Mouse (Mus musculus) liver, embryonic 14.5 days (tissue): ENCODE measurements around the gene G430095P16Rik. TPM values are rescaled to one million over a fixed set of nuclear protein-coding genes. Genes with fewer than 3 reads are reported as not detected.

Experiments used
- ATAC-seq: fragments of 200-750 bp; cut with Nextera tagmentation; 2 replicates; pipeline ENCODE4 v1.8.0; 2017; ENCODE audit warnings: moderate number of reproducible peaks, mild to moderate bottlenecking, moderate library complexity; ENCODE audit not compliant: insufficient read depth
- DNase-seq, 3 experiments: peaks; one replicate each; pipeline ENCODE4 v3.0.0-alpha.2; 2012 to 2013; ENCODE audit warnings: low read depth in 3 of 3, low spot score in 3 of 3
- H3K27ac ChIP-seq: fragments of 300-500 bp; sonication (generic); 2 replicates; pipeline ENCODE4 v1.5.1; 2014; ENCODE audit warnings: moderate library complexity, mild to moderate bottlenecking, control low read depth, inconsistent platforms
- H3K27me3 ChIP-seq: fragments of 300-500 bp; sonication (generic); 2 replicates; pipeline ENCODE4 v1.6.1; 2014; ENCODE audit warnings: mild to moderate bottlenecking, low read length, moderate library complexity; ENCODE audit not compliant: control insufficient read depth, insufficient read depth
- H3K36me3 ChIP-seq: fragments of 300-500 bp; sonication (generic); replicated peaks from 2 replicates; pipeline ENCODE4 v1.6.1; 2014; ENCODE audit warnings: low read depth; ENCODE audit not compliant: control insufficient read depth, insufficient read depth
- H3K4me1 ChIP-seq, 2 experiments: fragments of 200-500 bp in 1 of 2; fragments of 300-500 bp in 1 of 2; sonication (generic) in 1 of 2; replicated peaks; 2 replicates each; pipeline ENCODE4 v1.6.1; 2012 to 2014; ENCODE audit warnings: antibody characterized with exemption in 1 of 2, inconsistent platforms in 1 of 2, low read length in 1 of 2; ENCODE audit not compliant: control insufficient read depth in 2 of 2, insufficient read depth in 2 of 2
- H3K4me2 ChIP-seq: fragments of 300-500 bp; sonication (generic); 2 replicates; pipeline ENCODE4 v1.6.1; 2014; ENCODE audit warnings: low read depth, mild to moderate bottlenecking, control low read depth, moderate library complexity
- H3K4me3 ChIP-seq, 2 experiments: fragments of 200-500 bp in 1 of 2; fragments of 300-500 bp in 1 of 2; sonication (generic) in 1 of 2; 2 replicates each; pipeline ENCODE4 v1.5.1; 2012 to 2014; ENCODE audit warnings: low read depth in 2 of 2, low read length in 2 of 2, mild to moderate bottlenecking in 2 of 2, control low read depth in 1 of 2, inconsistent platforms in 1 of 2, moderate library complexity in 1 of 2; ENCODE audit not compliant: insufficient read depth in 1 of 2
- H3K9ac ChIP-seq: fragments of 300-500 bp; sonication (generic); replicated peaks from 2 replicates; pipeline ENCODE4 v1.6.1; 2014; ENCODE audit warnings: mild to moderate bottlenecking, control low read depth, moderate library complexity
- H3K9me3 ChIP-seq: fragments of 300-500 bp; sonication (generic); 2 replicates; pipeline ENCODE4 v1.6.1; 2016; ENCODE audit warnings: low read length, mixed read lengths; ENCODE audit not compliant: control insufficient read depth
- CTCF ChIP-seq: IDR thresholded peaks from 2 replicates; pipeline ENCODE4 v1.5.1; 2016; ENCODE audit warnings: antibody characterized with exemption, low read depth, control low read depth
- EP300 ChIP-seq: IDR thresholded peaks from 2 replicates; pipeline ENCODE4 v1.6.1; 2016; ENCODE audit warnings: antibody characterized with exemption, low read depth
- WGBS: fragments of 180-500 bp; shearing (Covaris S2); extraction: QIAGEN DNeasy Blood & Tissue Kit; methylation state at CpG from one replicate; pipeline ENCODE4 v1.1.7; 2014; ENCODE audit not compliant: insufficient replicate concordance; 5-methylcytosine and 5-hydroxymethylcytosine counted together
- polyA plus RNA-seq, 2 experiments: library from polyadenylated mRNA; depleted of rRNA in 1 of 2; stranded (reverse) in 1 of 2; unstranded in 1 of 2; fragments of >200 nt; fragmentation: Nextera tagmentation in 1 of 2; extraction: Ambion mirVana in 1 of 2; gene quantifications; 2 replicates each; pipeline versions ENCODE4 v1.2.1 to v1.2.3; 2012 to 2014

Gene G430095P16Rik
- polyA plus RNA-seq, 2 experiments = 10.3 to 11.9 TPM

DNA sequence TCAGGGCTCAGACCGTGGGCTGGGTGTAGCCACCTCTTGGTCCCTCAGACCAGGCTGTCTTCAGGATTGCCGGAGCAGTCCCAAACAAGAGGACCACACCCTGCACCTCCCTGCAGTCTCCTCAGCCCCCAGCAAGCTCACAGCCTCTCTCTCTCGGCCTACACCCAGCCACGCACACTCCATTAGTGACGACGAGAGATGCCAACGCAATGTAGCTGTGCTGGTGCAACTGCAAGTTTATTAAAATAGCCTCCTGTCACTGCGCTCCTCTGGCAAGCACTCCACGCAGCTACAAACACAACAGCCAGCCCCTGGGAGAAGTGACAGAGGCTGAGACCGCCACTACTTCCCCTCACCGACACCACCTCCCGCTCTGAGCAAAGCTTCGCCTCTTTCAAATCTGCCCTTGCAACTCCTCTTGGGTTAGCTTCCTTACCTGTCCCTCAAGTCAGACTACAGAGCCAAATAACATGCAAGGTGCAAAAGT, 52.3 kb downstream of the G430095P16Rik start:
- ATAC-seq (no peak), DNase-seq (no peak)
- Histone ChIP-seq H3K4me1 (0 out of 4 replicates have a peak, but pooled peaks cover 0 to 1% of the 10 kb centered on the region in 2 experiments), H3K36me3 (no peaks in the 10 kb centered on the region), H3K27me3 (peaks cover 86% of the 10 kb centered on the region), H3K27ac (no peak overlapping the region), H3K9ac (no peak overlapping the region), H3K9me3 (no peaks in the 10 kb centered on the region), H3K4me3 (no peak overlapping the region), H3K4me2 (no peak overlapping the region)
- WGBS = 9% methylated on average over 13 of the region's 13 CpGs
- TF ChIP-seq CTCF = no peak
- TF ChIP-seq EP300 = no peak

DNA sequence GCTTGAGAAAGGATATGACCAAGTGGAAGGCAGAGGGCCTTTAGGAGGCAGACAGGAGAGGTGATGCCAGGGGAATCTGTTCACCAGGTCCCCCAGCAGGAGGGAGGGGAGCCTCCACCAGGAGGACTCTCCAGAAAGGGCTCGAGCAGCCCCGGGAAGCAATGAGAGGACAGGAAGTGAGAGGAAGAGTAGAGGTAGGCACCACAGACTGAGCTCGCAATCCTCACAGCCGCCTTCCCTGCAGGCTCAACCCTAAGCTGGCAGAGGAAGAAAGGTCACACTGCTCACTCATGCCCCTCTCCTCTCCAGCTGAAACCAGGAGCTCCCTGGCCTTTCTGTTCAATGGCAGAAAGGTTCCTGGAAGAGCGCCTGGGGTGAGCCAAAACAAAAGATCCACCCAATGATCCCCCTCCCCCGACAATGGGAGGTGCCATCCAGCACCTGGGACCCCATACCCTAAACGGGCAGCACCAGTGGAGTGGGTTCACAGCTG, 52.9 kb downstream of the G430095P16Rik start:
- Histone ChIP-seq H3K27me3 (peaks cover 92% of the 10 kb centered on the region), H3K9ac (no peak overlapping the region), H3K4me2 (no peak overlapping the region), H3K9me3 (no peaks in the 10 kb centered on the region), H3K4me3 (no peak overlapping the region), H3K4me1 (0 out of 4 replicates have a peak, but pooled peaks cover 0 to 1% of the 10 kb centered on the region in 2 experiments), H3K27ac (no peak overlapping the region), H3K36me3 (no peaks in the 10 kb centered on the region)
- TF ChIP-seq EP300 = no peak
- TF ChIP-seq CTCF = no peak
- DNase-seq (no peak), ATAC-seq (no peak)
- WGBS = 13% methylated on average over 7 of the region's 7 CpGs

Other genes starting within 250 kb of the G430095P16Rik start
- gene Ier2, start 60.2 kb upstream of the G430095P16Rik start, polyA plus RNA-seq (2012; rRNA removed) = 6.2 and 8.4 TPM in 2 replicates
- 12.6 and 15.0 TPM in 2 replicates for gene Ier2, start 60.2 kb upstream of the G430095P16Rik start, polyA plus RNA-seq (2014; fragmentation: Nextera tagmentation; extraction: Ambion mirVana)
- gene Trmt1, start 36.7 kb upstream of the G430095P16Rik start, polyA plus RNA-seq (2012; rRNA removed) = 37.5 and 37.6 TPM in 2 replicates
- 27.4 and 34.1 TPM in 2 replicates for gene Trmt1, start 36.7 kb upstream of the G430095P16Rik start, polyA plus RNA-seq (2014; fragmentation: Nextera tagmentation; extraction: Ambion mirVana)
- 19.0 and 21.2 TPM in 2 replicates for gene Nacc1, start 35.1 kb upstream of the G430095P16Rik start, polyA plus RNA-seq (2012; rRNA removed)
- gene Nacc1, start 35.1 kb upstream of the G430095P16Rik start, polyA plus RNA-seq (2014; fragmentation: Nextera tagmentation; extraction: Ambion mirVana) = 6.3 and 7.6 TPM in 2 replicates
- gene Lyl1, start 21.6 kb upstream of the G430095P16Rik start, polyA plus RNA-seq (2012; rRNA removed) = 45.4 and 46.2 TPM in 2 replicates
- 55.6 and 57.7 TPM in 2 replicates for gene Lyl1, start 21.6 kb upstream of the G430095P16Rik start, polyA plus RNA-seq (2014; fragmentation: Nextera tagmentation; extraction: Ambion mirVana)
- gene Nfix, start 77.3 kb downstream of the G430095P16Rik start, polyA plus RNA-seq (2012; rRNA removed) = 1.2 and 1.4 TPM in 2 replicates
- 2.5 and 3.1 TPM in 2 replicates for gene Nfix, start 77.3 kb downstream of the G430095P16Rik start, polyA plus RNA-seq (2014; fragmentation: Nextera tagmentation; extraction: Ambion mirVana)
- gene Dand5, start 99.8 kb downstream of the G430095P16Rik start, polyA plus RNA-seq (2012; rRNA removed) = 1.9 TPM in 2 replicates
- 2.5 and 2.7 TPM in 2 replicates for gene Dand5, start 99.8 kb downstream of the G430095P16Rik start, polyA plus RNA-seq (2014; fragmentation: Nextera tagmentation; extraction: Ambion mirVana)
- gene Gadd45gip1, start 108.5 kb downstream of the G430095P16Rik start, polyA plus RNA-seq (2012; rRNA removed) = 24.4 and 31.0 TPM in 2 replicates
- 50.2 and 55.7 TPM in 2 replicates for gene Gadd45gip1, start 108.5 kb downstream of the G430095P16Rik start, polyA plus RNA-seq (2014; fragmentation: Nextera tagmentation; extraction: Ambion mirVana)
- gene Rad23a, start 117.7 kb downstream of the G430095P16Rik start, polyA plus RNA-seq (2012; rRNA removed) = 139 and 184 TPM in 2 replicates
- 258 and 279 TPM in 2 replicates for gene Rad23a, start 117.7 kb downstream of the G430095P16Rik start, polyA plus RNA-seq (2014; fragmentation: Nextera tagmentation; extraction: Ambion mirVana)
- gene Calr, start 123.9 kb downstream of the G430095P16Rik start, polyA plus RNA-seq (2012; rRNA removed) = 144 and 262 TPM in 2 replicates
- gene Calr, start 123.9 kb downstream of the G430095P16Rik start, polyA plus RNA-seq (2014; fragmentation: Nextera tagmentation; extraction: Ambion mirVana) = 348 and 351 TPM in 2 replicates
- 53.5 and 54.8 TPM in 2 replicates for gene Farsa, start 134.0 kb downstream of the G430095P16Rik start, polyA plus RNA-seq (2012; rRNA removed)
- gene Farsa, start 134.0 kb downstream of the G430095P16Rik start, polyA plus RNA-seq (2014; fragmentation: Nextera tagmentation; extraction: Ambion mirVana) = 45.8 and 48.7 TPM in 2 replicates
- gene Syce2, start 149.1 kb downstream of the G430095P16Rik start, polyA plus RNA-seq (2012; rRNA removed) = 16.7 and 26.4 TPM in 2 replicates
- 78.2 and 80.2 TPM in 2 replicates for gene Syce2, start 149.1 kb downstream of the G430095P16Rik start, polyA plus RNA-seq (2014; fragmentation: Nextera tagmentation; extraction: Ambion mirVana)
- gene Gcdh, start 170.9 kb downstream of the G430095P16Rik start, polyA plus RNA-seq (2012; rRNA removed) = 27.1 and 31.4 TPM in 2 replicates
- gene Gcdh, start 170.9 kb downstream of the G430095P16Rik start, polyA plus RNA-seq (2014; fragmentation: Nextera tagmentation; extraction: Ambion mirVana) = 38.9 and 42.7 TPM in 2 replicates
- 209 and 251 TPM in 2 replicates for gene Klf1, start 178.9 kb downstream of the G430095P16Rik start, polyA plus RNA-seq (2012; rRNA removed)
- gene Klf1, start 178.9 kb downstream of the G430095P16Rik start, polyA plus RNA-seq (2014; fragmentation: Nextera tagmentation; extraction: Ambion mirVana) = 522 and 566 TPM in 2 replicates
- gene Dnase2a, start 185.6 kb downstream of the G430095P16Rik start, polyA plus RNA-seq (2012; rRNA removed) = 9.6 and 11.0 TPM in 2 replicates
- 8.4 and 8.5 TPM in 2 replicates for gene Dnase2a, start 185.6 kb downstream of the G430095P16Rik start, polyA plus RNA-seq (2014; fragmentation: Nextera tagmentation; extraction: Ambion mirVana)
- gene Mast1, start 214.4 kb downstream of the G430095P16Rik start, polyA plus RNA-seq (2012; rRNA removed) = 0.06 and 0.21 TPM in 2 replicates
- gene Mast1, start 214.4 kb downstream of the G430095P16Rik start, polyA plus RNA-seq (2014; fragmentation: Nextera tagmentation; extraction: Ambion mirVana) = 0.08 and 0.14 TPM in 2 replicates
- gene Rtbdn, start 224.0 kb downstream of the G430095P16Rik start, polyA plus RNA-seq (2012; rRNA removed) = 0.03 TPM in 1 of 2 replicates, not detected in the other
- gene Rtbdn, start 224.0 kb downstream of the G430095P16Rik start, polyA plus RNA-seq (2014; fragmentation: Nextera tagmentation; extraction: Ambion mirVana) = not detected in 2 replicates
- gene Gm49661, start 246.4 kb downstream of the G430095P16Rik start, polyA plus RNA-seq (2012; rRNA removed) = not detected in 2 replicates
- not detected in 2 replicates for gene Gm49661, start 246.4 kb downstream of the G430095P16Rik start, polyA plus RNA-seq (2014; fragmentation: Nextera tagmentation; extraction: Ambion mirVana)
- gene Prdx2, start 246.6 kb downstream of the G430095P16Rik start, polyA plus RNA-seq (2012; rRNA removed) = 1,117 and 1,155 TPM in 2 replicates
- gene Prdx2, start 246.6 kb downstream of the G430095P16Rik start, polyA plus RNA-seq (2014; fragmentation: Nextera tagmentation; extraction: Ambion mirVana) = 2,207 and 2,282 TPM in 2 replicates
- 49.3 and 56.2 TPM in 2 replicates for gene Rnaseh2a, start 246.8 kb downstream of the G430095P16Rik start, polyA plus RNA-seq (2012; rRNA removed)
- 107 and 125 TPM in 2 replicates for gene Rnaseh2a, start 246.8 kb downstream of the G430095P16Rik start, polyA plus RNA-seq (2014; fragmentation: Nextera tagmentation; extraction: Ambion mirVana)